Mouse (Mus musculus) right cerebral cortex, adult 2 months (tissue): ENCODE data around the gene Cracr2b.
"Not testable (repeated sequence)": the region's sequence is repeated elsewhere in the genome, so short reads cannot be mapped to it uniquely, and the experiment has no call there.

ENCODE experiments used
- DNase-seq, 2 experiments: peaks; one replicate each; pipeline ENCODE4 v3.0.0; 2021 to 2022; ENCODE audit warnings: low spot score in 2 of 2

The Cracr2b gene

GRCm38 (mm10) chr7:141433517-141434400 lies 27.1 kb upstream of the Cracr2b start:
- no peak for DNase-seq

- DNase-seq = peak; percentile 70 to 84
These were observed 26.4 kb upstream of the Cracr2b start for GRCm38 (mm10) chr7:141434464-141434863.

- peak; percentile 58 for DNase-seq
These were observed 25.6 kb upstream of the Cracr2b start for GRCm38 (mm10) chr7:141435129-141435855.

GRCm38 (mm10) chr7:141435856-141436522 lies 24.9 kb upstream of the Cracr2b start:
- no peak for DNase-seq

- DNase-seq = no peak
These were observed 24.4 kb upstream of the Cracr2b start for GRCm38 (mm10) chr7:141436523-141436892.

GRCm38 (mm10) chr7:141437178-141438120 lies 23.4 kb upstream of the Cracr2b start, which contains the start of gene Slc25a22:
Slc25a22 (minus strand) TSS chr7:141437892.
- peak; percentile 81 to 88 for DNase-seq

- DNase-seq = no peak
These were observed 22.5 kb upstream of the Cracr2b start for GRCm38 (mm10) chr7:141438201-141438968.

- no peak for DNase-seq
These were observed 21.7 kb upstream of the Cracr2b start for GRCm38 (mm10) chr7:141439140-141439679.

GRCm38 (mm10) chr7:141439811-141440210 lies 21.1 kb upstream of the Cracr2b start:
- no peak for DNase-seq

GRCm38 (mm10) chr7:141440613-141441012 lies 20.3 kb upstream of the Cracr2b start:
- peak in 1 of 2 experiments; percentile 60 for DNase-seq

- DNase-seq = no peak
These were observed 19.4 kb upstream of the Cracr2b start for GRCm38 (mm10) chr7:141441460-141441859.

- no peak for DNase-seq
These were observed 18.7 kb upstream of the Cracr2b start for GRCm38 (mm10) chr7:141442199-141442598.

GRCm38 (mm10) chr7:141443081-141443821 lies 17.6 kb upstream of the Cracr2b start:
- no peak for DNase-seq

- DNase-seq = no peak
These were observed 17.1 kb upstream of the Cracr2b start, which contains the start of gene Pidd1 for GRCm38 (mm10) chr7:141443828-141444237. Pidd1 (minus strand) TSS chr7:141444025.

GRCm38 (mm10) chr7:141446374-141446773 lies 14.5 kb upstream of the Cracr2b start:
- not testable (repeated sequence) for DNase-seq

- peak; percentile 96 to 98 for DNase-seq
These were observed 13.5 kb upstream of the Cracr2b start, which contains the start of gene Rplp2 for GRCm38 (mm10) chr7:141447110-141447991. Rplp2 (plus strand) TSS chr7:141447370.

GRCm38 (mm10) chr7:141451928-141452327 lies 9.0 kb upstream of the Cracr2b start:
- DNase-seq = no peak

- DNase-seq = no peak
These were observed 7.3 kb upstream of the Cracr2b start for GRCm38 (mm10) chr7:141453636-141454035.
